Mouse (Mus musculus) midbrain, embryonic 15.5 days (tissue): ENCODE results near the gene Slc45a2. TPM values are rescaled to one million over a fixed set of nuclear protein-coding genes. Genes with fewer than 3 reads are reported as not detected.
"Not testable (repeated sequence)": the region's sequence is repeated elsewhere in the genome, so short reads cannot be mapped to it uniquely, and the experiment has no call there.

Experiments
- ATAC-seq: fragments of 200-750 bp; cut with Nextera tagmentation; replicated peaks from 2 replicates; pipeline ENCODE4 v1.8.0; 2017; ENCODE audit warnings: moderate TSS enrichment
- H3K27ac ChIP-seq: fragments of 300-500 bp; sonication (generic); 2 replicates; pipeline ENCODE4 v1.5.1; 2015; ENCODE audit warnings: mild to moderate bottlenecking, inconsistent platforms
- H3K27me3 ChIP-seq: fragments of 300-500 bp; sonication (generic); replicated peaks from 2 replicates; pipeline ENCODE4 v1.6.1; 2015; ENCODE audit warnings: inconsistent platforms
- H3K36me3 ChIP-seq: fragments of 300-500 bp; sonication (generic); replicated peaks from 2 replicates; pipeline ENCODE4 v1.6.1; 2015; ENCODE audit warnings: inconsistent platforms
- H3K4me1 ChIP-seq: fragments of 300-500 bp; sonication (generic); 2 replicates; pipeline ENCODE4 v1.6.1; 2015; ENCODE audit warnings: inconsistent platforms
- H3K4me2 ChIP-seq: fragments of 300-500 bp; sonication (generic); 2 replicates; pipeline ENCODE4 v1.6.1; 2015; ENCODE audit warnings: inconsistent platforms, mild to moderate bottlenecking, moderate library complexity
- H3K4me3 ChIP-seq: fragments of 300-500 bp; sonication (generic); 2 replicates; pipeline ENCODE4 v1.5.1; 2015; ENCODE audit warnings: mild to moderate bottlenecking, inconsistent platforms
- H3K9ac ChIP-seq: fragments of 300-500 bp; sonication (generic); 2 replicates; pipeline ENCODE4 v1.6.1; 2015; ENCODE audit warnings: mild to moderate bottlenecking, inconsistent platforms
- H3K9me3 ChIP-seq: fragments of 300-500 bp; sonication (generic); 2 replicates; pipeline ENCODE4 v1.6.1; 2016; ENCODE audit warnings: inconsistent platforms
- WGBS: fragments of 180-500 bp; shearing (Covaris S2); methylation state at CpG from one replicate; pipeline ENCODE4 v1.1.7; 2015; ENCODE audit warnings: mixed read lengths; 5-methylcytosine and 5-hydroxymethylcytosine counted together
- polyA plus RNA-seq: library from polyadenylated mRNA; unstranded; fragments of >200 nt; fragmentation: Nextera tagmentation; extraction: Ambion mirVana; gene quantifications from 2 replicates; pipeline ENCODE4 v1.2.1, GENCODE M21; 2015

Slc45a2 gene
- polyA plus RNA-seq, 1 experiment from 2014 or later, result 0.06 TPM

GRCm38 (mm10) chr15:10977151-10977550 lies 23.4 kb upstream of the Slc45a2 start:
- H3K27me3 ChIP-seq, result no peaks in the 10 kb centered on the region
- H3K4me1 ChIP-seq, result peaks cover 7% of the 10 kb centered on the region
- no peak overlapping the region for H3K4me2 ChIP-seq
- H3K27ac ChIP-seq, result no peak overlapping the region
- no peaks in the 10 kb centered on the region for H3K9me3 ChIP-seq
- no peak overlapping the region for H3K4me3 ChIP-seq
- ATAC-seq, result no peak
- H3K36me3 ChIP-seq, result no peaks in the 10 kb centered on the region
- no peak overlapping the region for H3K9ac ChIP-seq

GRCm38 (mm10) chr15:10980712-10981111 lies 19.8 kb upstream of the Slc45a2 start:
- 62% methylated on average over 2 of the region's 2 CpGs for WGBS
- no peak for ATAC-seq
- Histone ChIP-seq H3K4me1 (peaks cover 11% of the 10 kb centered on the region), H3K27me3 (no peaks in the 10 kb centered on the region), H3K27ac (no peak overlapping the region), H3K9me3 (no peaks in the 10 kb centered on the region), H3K9ac (no peak overlapping the region), H3K4me3 (peak overlapping the region; percentile 60; the same call in 1 of the 2 replicates), H3K36me3 (no peaks in the 10 kb centered on the region), H3K4me2 (peak overlapping the region; percentile 54)

GRCm38 (mm10) chr15:10981377-10982063 lies 19.0 kb upstream of the Slc45a2 start, which contains the start of gene Amacr:
TSS of gene Amacr (plus strand) at chr15:10981756.
- no peaks in the 10 kb centered on the region for H3K27me3 ChIP-seq

GRCm38 (mm10) chr15:10982064-10982435 lies 18.5 kb upstream of the Slc45a2 start:
- Histone ChIP-seq H3K27ac (peak overlapping the region; percentile 91), H3K4me3 (peak overlapping the region; percentile 60), H3K4me1 (peaks cover 11% of the 10 kb centered on the region), H3K27me3 (no peaks in the 10 kb centered on the region), H3K9me3 (no peaks in the 10 kb centered on the region), H3K9ac (peak overlapping the region; percentile 65), H3K4me2 (peak overlapping the region; percentile 54), H3K36me3 (no peaks in the 10 kb centered on the region)
- ATAC-seq, result peak; percentile 55; the same call in 1 of the 2 replicates
- 5% methylated on average over 6 of the region's 6 CpGs for WGBS

More at GRCm38 (mm10) chr15:10981377-10982063, 19.0 kb upstream of the Slc45a2 start, which contains the start of gene Amacr:
- H3K4me3 ChIP-seq, result peak within 1 kb of the TSS; percentile 60
- H3K36me3 ChIP-seq, result no peaks in the 10 kb centered on the region
- peak within 1 kb of the TSS; percentile 91 for H3K27ac ChIP-seq
- H3K9me3 ChIP-seq, result no peaks in the 10 kb centered on the region
- peaks cover 11% of the 10 kb centered on the region for H3K4me1 ChIP-seq
- peak; percentile 100 for ATAC-seq
- peak within 1 kb of the TSS; percentile 54 for H3K4me2 ChIP-seq
- H3K9ac ChIP-seq, result peak within 1 kb of the TSS; percentile 65
- WGBS, result under 1% methylated on average over 52 of the region's 52 CpGs

- Histone ChIP-seq H3K4me2 (no peak overlapping the region), H3K27ac (no peak overlapping the region), H3K27me3 (no peaks in the 10 kb centered on the region), H3K4me3 (no peak overlapping the region), H3K9ac (no peak overlapping the region), H3K9me3 (no peaks in the 10 kb centered on the region), H3K4me1 (peaks cover 11% of the 10 kb centered on the region), H3K36me3 (no peaks in the 10 kb centered on the region)
- no peak for ATAC-seq
- 83% methylated on average over 6 of the region's 6 CpGs for WGBS
These were observed 14.8 kb upstream of the Slc45a2 start for GRCm38 (mm10) chr15:10985756-10986155.

GRCm38 (mm10) chr15:10986477-10986876 lies 14.0 kb upstream of the Slc45a2 start:
- not testable (repeated sequence) for H3K27me3 ChIP-seq, H3K36me3 ChIP-seq, H3K9ac ChIP-seq, H3K4me3 ChIP-seq, H3K27ac ChIP-seq, H3K4me1 ChIP-seq, ATAC-seq, H3K4me2 ChIP-seq, H3K9me3 ChIP-seq
- WGBS, result 67% methylated on average over 2 of the region's 2 CpGs

- no peaks in the 10 kb centered on the region for H3K36me3 ChIP-seq
- no peaks in the 10 kb centered on the region for H3K4me1 ChIP-seq
- H3K4me2 ChIP-seq, result no peak overlapping the region
- H3K27me3 ChIP-seq, result no peaks in the 10 kb centered on the region
- no peak overlapping the region for H3K9ac ChIP-seq
- no peak overlapping the region for H3K27ac ChIP-seq
- H3K4me3 ChIP-seq, result no peak overlapping the region
- WGBS, result 76% methylated on average over 2 of the region's 2 CpGs
- ATAC-seq, result no peak
- H3K9me3 ChIP-seq, result no peaks in the 10 kb centered on the region
These were observed 10.1 kb upstream of the Slc45a2 start for GRCm38 (mm10) chr15:10990411-10990810.

GRCm38 (mm10) chr15:10991566-10991965 lies 9.0 kb upstream of the Slc45a2 start:
- Histone ChIP-seq H3K9me3 (no peaks in the 10 kb centered on the region), H3K36me3 (no peaks in the 10 kb centered on the region), H3K27ac (no peak overlapping the region), H3K4me2 (no peak overlapping the region), H3K4me3 (no peak overlapping the region), H3K27me3 (no peaks in the 10 kb centered on the region), H3K4me1 (no peaks in the 10 kb centered on the region), H3K9ac (no peak overlapping the region)
- WGBS, result 100% methylated on average over 1 of the region's 1 CpGs
- no peak for ATAC-seq

GRCm38 (mm10) chr15:10999832-11000231 lies 689 bp upstream of the Slc45a2 start:
- ATAC-seq, result peak; percentile 67; the same call in 1 of the 2 replicates
- H3K4me3 ChIP-seq, result no peak overlapping the region
- no peak overlapping the region for H3K4me2 ChIP-seq
- WGBS, result 53% methylated on average over 5 of the region's 5 CpGs
- H3K9me3 ChIP-seq, result no peaks in the 10 kb centered on the region
- H3K27me3 ChIP-seq, result no peaks in the 10 kb centered on the region
- no peaks in the 10 kb centered on the region for H3K36me3 ChIP-seq
- H3K4me1 ChIP-seq, result no peaks in the 10 kb centered on the region
- no peak overlapping the region for H3K27ac ChIP-seq
- no peak overlapping the region for H3K9ac ChIP-seq

- no peak overlapping the region for H3K4me3 ChIP-seq
- WGBS, result 86% methylated on average over 4 of the region's 4 CpGs
- no peak overlapping the region for H3K27ac ChIP-seq
- no peak overlapping the region for H3K9ac ChIP-seq
- no peaks in the 10 kb centered on the region for H3K27me3 ChIP-seq
- H3K9me3 ChIP-seq, result no peaks in the 10 kb centered on the region
- no peak overlapping the region for H3K4me2 ChIP-seq
- H3K4me1 ChIP-seq, result no peaks in the 10 kb centered on the region
- no peaks in the 10 kb centered on the region for H3K36me3 ChIP-seq
- no peak for ATAC-seq
These were observed 3.3 kb downstream of the Slc45a2 start for GRCm38 (mm10) chr15:11003791-11004190.

GRCm38 (mm10) chr15:11004646-11005045 lies 4.1 kb downstream of the Slc45a2 start:
- H3K4me1 ChIP-seq, result no peaks in the 10 kb centered on the region
- WGBS, result 89% methylated on average over 6 of the region's 6 CpGs
- no peaks in the 10 kb centered on the region for H3K27me3 ChIP-seq
- no peak overlapping the region for H3K27ac ChIP-seq
- ATAC-seq, result no peak
- H3K4me2 ChIP-seq, result no peak overlapping the region
- H3K9ac ChIP-seq, result no peak overlapping the region
- no peaks in the 10 kb centered on the region for H3K9me3 ChIP-seq
- no peaks in the 10 kb centered on the region for H3K36me3 ChIP-seq
- H3K4me3 ChIP-seq, result no peak overlapping the region

- no peaks in the 10 kb centered on the region for H3K36me3 ChIP-seq
- ATAC-seq, result no peak
- 29% methylated on average over 5 of the region's 5 CpGs for whole genome bisulfite sequencing
- no peak overlapping the region for H3K4me3 ChIP-seq
- H3K27me3 ChIP-seq, result no peaks in the 10 kb centered on the region
- H3K9ac ChIP-seq, result no peak overlapping the region
- H3K4me1 ChIP-seq, result no peaks in the 10 kb centered on the region
- H3K4me2 ChIP-seq, result no peak overlapping the region
- no peak overlapping the region for H3K27ac ChIP-seq
- no peaks in the 10 kb centered on the region for H3K9me3 ChIP-seq
These were observed 8.2 kb downstream of the Slc45a2 start for GRCm38 (mm10) chr15:11008756-11009155.

GRCm38 (mm10) chr15:11010976-11011548 lies 10.5 kb downstream of the Slc45a2 start:
- Histone ChIP-seq H3K4me2 (no peak overlapping the region), H3K4me3 (no peak overlapping the region), H3K27ac (no peak overlapping the region), H3K4me1 (no peaks in the 10 kb centered on the region), H3K27me3 (no peaks in the 10 kb centered on the region), H3K9ac (no peak overlapping the region), H3K9me3 (no peaks in the 10 kb centered on the region), H3K36me3 (no peaks in the 10 kb centered on the region)
- no peak for ATAC-seq
- 94% methylated on average over 11 of the region's 11 CpGs for WGBS
